Mouse (Mus musculus) right cerebral cortex, adult 2 months (tissue): ENCODE data around the gene Rbp7.

ENCODE experiments used
- DNase-seq, 2 experiments: peaks; one replicate each; pipeline ENCODE4 v3.0.0; 2021 to 2022; ENCODE audit warnings: low spot score in 2 of 2

Gene Rbp7

GRCm38 (mm10) chr4:149405713-149406443 is 48.9 kb downstream of the Rbp7 start:
- DNase-seq, result peak in 1 of 2 experiments; percentile 18

- DNase-seq, result peak in 1 of 2 experiments; percentile 46
Observed at GRCm38 (mm10) chr4:149404640-149405465, 49.9 kb downstream of the Rbp7 start.

- DNase-seq, result no peak
Observed at GRCm38 (mm10) chr4:149403037-149403436, 51.7 kb downstream of the Rbp7 start.

GRCm38 (mm10) chr4:149401591-149401982 is 53.2 kb downstream of the Rbp7 start:
- peak in 1 of 2 experiments; percentile 46 for DNase-seq

- DNase-seq, result no peak
Observed at GRCm38 (mm10) chr4:149400878-149401590, 53.7 kb downstream of the Rbp7 start.
